Mouse (Mus musculus) E14TG2a.4 (cell line): ENCODE measurements around the gene Vps54.

Experiments
- H3K27me3 ChIP-seq: 2 replicates; pipeline ENCODE4 v1.6.1; 2014; ENCODE audit warnings: low read length, control low read depth; ENCODE audit not compliant: insufficient read depth
- H3K36me3 ChIP-seq: 2 replicates; pipeline ENCODE4 v1.6.1; 2014; ENCODE audit warnings: low read length, control low read depth; ENCODE audit not compliant: insufficient read depth
- H3K4me1 ChIP-seq: replicated peaks from 2 replicates; pipeline ENCODE4 v1.6.1; 2014; ENCODE audit warnings: low read depth, low read length, control low read depth
- H3K4me3 ChIP-seq: replicated peaks from 2 replicates; pipeline ENCODE4 v1.5.1; 2014; ENCODE audit warnings: mild to moderate bottlenecking, low read length
- H3K9me3 ChIP-seq: 2 replicates; pipeline ENCODE4 v1.6.1; 2014; ENCODE audit warnings: low read length, control low read depth
- CTCF ChIP-seq: conservative IDR thresholded peaks from 2 replicates; pipeline ENCODE4 v1.5.1; 2014; ENCODE audit warnings: low read length
- NANOG ChIP-seq: IDR thresholded peaks from 2 replicates; pipeline ENCODE4 v1.6.1; 2014; ENCODE audit warnings: borderline replicate concordance, low read length, mixed read lengths
- POU5F1 ChIP-seq: IDR thresholded peaks from 2 replicates; pipeline ENCODE4 v1.6.1; 2014; ENCODE audit warnings: low read length, borderline replicate concordance

Vps54 gene

GRCm38 (mm10) chr11:21313922-21314657, 75.0 kb downstream of the Vps54 start:
- H3K36me3 ChIP-seq: peaks cover 57% of the 10 kb centered on the region
- no peaks in the 10 kb centered on the region for H3K27me3 ChIP-seq
- TF ChIP-seq NANOG (no peak), CTCF (no peak), POU5F1 (no peak)
- H3K4me3 ChIP-seq: no peak overlapping the region
- no peaks in the 10 kb centered on the region for H3K4me1 ChIP-seq
- H3K9me3 ChIP-seq: no peaks in the 10 kb centered on the region

GRCm38 (mm10) chr11:21321577-21321976, 82.5 kb downstream of the Vps54 start:
- Histone ChIP-seq H3K4me3 (no peak overlapping the region), H3K9me3 (no peaks in the 10 kb centered on the region), H3K36me3 (peaks cover 34% of the 10 kb centered on the region), H3K4me1 (no peaks in the 10 kb centered on the region), H3K27me3 (no peaks in the 10 kb centered on the region)
- no peak for TF ChIP-seq POU5F1
- TF ChIP-seq CTCF: no peak
- no peak for TF ChIP-seq NANOG

- TF ChIP-seq CTCF: no peak
- no peak for TF ChIP-seq POU5F1
- TF ChIP-seq NANOG: no peak
- H3K4me3 ChIP-seq: no peak overlapping the region
- H3K9me3 ChIP-seq: no peaks in the 10 kb centered on the region
- no peaks in the 10 kb centered on the region for H3K4me1 ChIP-seq
- peaks cover 34% of the 10 kb centered on the region for H3K36me3 ChIP-seq
- no peaks in the 10 kb centered on the region for H3K27me3 ChIP-seq
Observed at GRCm38 (mm10) chr11:21322349-21322748, 83.3 kb downstream of the Vps54 start.

GRCm38 (mm10) chr11:21325781-21326180, 86.7 kb downstream of the Vps54 start:
- Histone ChIP-seq H3K4me3 (no peak overlapping the region), H3K4me1 (no peaks in the 10 kb centered on the region), H3K9me3 (no peaks in the 10 kb centered on the region), H3K27me3 (no peaks in the 10 kb centered on the region), H3K36me3 (peaks cover 46% of the 10 kb centered on the region)
- no peak for TF ChIP-seq NANOG
- no peak for TF ChIP-seq POU5F1
- no peak for TF ChIP-seq CTCF

- TF ChIP-seq CTCF: peak; percentile 32
- no peak for TF ChIP-seq POU5F1
- TF ChIP-seq NANOG: no peak
- Histone ChIP-seq H3K4me1 (no peaks in the 10 kb centered on the region), H3K4me3 (no peak overlapping the region), H3K36me3 (peaks cover 42% of the 10 kb centered on the region), H3K9me3 (no peaks in the 10 kb centered on the region), H3K27me3 (no peaks in the 10 kb centered on the region)
Observed at GRCm38 (mm10) chr11:21326770-21327169, 87.7 kb downstream of the Vps54 start.

GRCm38 (mm10) chr11:21327486-21327885, 88.4 kb downstream of the Vps54 start:
- Histone ChIP-seq H3K4me3 (no peak overlapping the region), H3K4me1 (no peaks in the 10 kb centered on the region), H3K27me3 (no peaks in the 10 kb centered on the region), H3K9me3 (no peaks in the 10 kb centered on the region), H3K36me3 (peaks cover 36% of the 10 kb centered on the region)
- TF ChIP-seq NANOG (no peak), CTCF (no peak), POU5F1 (no peak)

DNA sequence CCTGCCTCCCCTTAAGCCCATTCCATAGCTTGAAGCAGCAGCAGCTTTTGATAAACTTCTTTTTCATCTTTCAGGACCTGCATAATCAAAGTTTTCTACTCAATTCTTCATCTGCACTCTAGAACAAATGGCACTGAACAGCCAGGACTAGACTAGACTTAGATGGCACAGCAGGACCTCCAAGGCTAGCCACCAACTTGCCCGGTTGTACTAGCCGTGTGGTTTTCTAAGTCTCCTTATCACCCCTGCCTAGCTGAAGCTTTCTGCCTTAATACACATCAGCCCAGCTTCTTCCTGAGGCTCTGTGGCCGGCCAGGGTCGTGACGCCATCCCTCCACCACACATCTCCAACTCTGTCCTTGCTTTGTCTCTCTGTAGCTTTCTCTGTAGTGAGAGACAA, 89.1 kb downstream of the Vps54 start:
- peaks cover 43% of the 10 kb centered on the region for H3K36me3 ChIP-seq
- H3K27me3 ChIP-seq: no peaks in the 10 kb centered on the region
- TF ChIP-seq CTCF (no peak), POU5F1 (no peak), NANOG (no peak)
- no peaks in the 10 kb centered on the region for H3K9me3 ChIP-seq
- H3K4me1 ChIP-seq: no peaks in the 10 kb centered on the region
- no peak overlapping the region for H3K4me3 ChIP-seq

DNA sequence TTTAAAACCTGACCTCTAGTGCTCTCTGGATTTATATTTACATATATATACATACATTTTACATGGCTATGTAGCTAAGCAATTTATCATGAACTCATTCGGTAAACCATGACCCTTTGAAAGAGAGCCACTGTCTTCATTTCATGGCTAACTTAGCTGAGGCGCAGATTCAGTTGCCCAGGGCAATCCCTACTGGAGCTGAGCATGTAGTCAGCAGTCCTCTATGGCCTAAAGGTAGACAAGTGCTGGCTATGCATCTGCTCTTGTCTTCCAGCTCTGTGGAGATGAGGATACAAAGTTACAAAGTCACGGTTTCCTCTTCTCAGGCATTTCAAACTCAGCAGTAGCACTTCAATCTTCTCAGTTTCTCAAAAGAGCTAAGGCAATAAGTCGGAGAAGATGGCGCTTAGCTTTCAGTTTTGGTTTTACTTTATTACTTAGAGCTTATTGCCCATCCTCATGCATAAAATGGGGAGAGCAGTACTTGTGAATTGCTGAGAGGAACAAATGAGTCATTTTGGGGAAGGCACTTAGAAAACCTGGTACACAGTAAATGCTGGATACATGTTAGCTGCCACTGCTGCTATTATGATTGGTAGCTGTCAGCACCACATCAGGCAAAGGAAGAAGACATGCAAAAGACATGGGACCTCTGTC, 93.7 kb downstream of the Vps54 start:
- H3K4me3 ChIP-seq: no peak overlapping the region
- no peaks in the 10 kb centered on the region for H3K9me3 ChIP-seq
- H3K4me1 ChIP-seq: peaks cover 10% of the 10 kb centered on the region
- TF ChIP-seq CTCF: no peak
- TF ChIP-seq NANOG: no peak
- no peak for TF ChIP-seq POU5F1
- H3K36me3 ChIP-seq: peaks cover 36% of the 10 kb centered on the region
- H3K27me3 ChIP-seq: no peaks in the 10 kb centered on the region

- peaks cover 14% of the 10 kb centered on the region for H3K4me1 ChIP-seq
- H3K9me3 ChIP-seq: no peaks in the 10 kb centered on the region
- no peaks in the 10 kb centered on the region for H3K27me3 ChIP-seq
- TF ChIP-seq NANOG (no peak), CTCF (no peak), POU5F1 (no peak)
- no peak overlapping the region for H3K4me3 ChIP-seq
- H3K36me3 ChIP-seq: peaks cover 7% of the 10 kb centered on the region; the same call in 1 of the 2 replicates
Observed at GRCm38 (mm10) chr11:21337855-21338254, 98.8 kb downstream of the Vps54 start.
